Mouse (Mus musculus): Measurements from ENCODE around the gene Igf2bp3.

Gene Igf2bp3

GRCm38 (mm10) chr6:49132352-49133090, 82.2 kb downstream of the Igf2bp3 start:
- DNase-seq (ENCODE audit: low read depth, low spot score): no peak

GRCm38 (mm10) chr6:49131855-49132254, 82.9 kb downstream of the Igf2bp3 start:
- DNase-seq (ENCODE audit: low read depth, low spot score): no peak

- DNase-seq (ENCODE audit: low read depth, low spot score): no peak
Measured at GRCm38 (mm10) chr6:49130328-49130727, 84.4 kb downstream of the Igf2bp3 start.

- no peak for DNase-seq (ENCODE audit: low read depth, low spot score)
Measured at GRCm38 (mm10) chr6:49120370-49120769, 94.4 kb downstream of the Igf2bp3 start.

- no peak for DNase-seq (ENCODE audit: low read depth, low spot score)
Measured at GRCm38 (mm10) chr6:49119462-49120135, 95.2 kb downstream of the Igf2bp3 start.

- no peak for DNase-seq (ENCODE audit: low read depth, low spot score)
Measured at GRCm38 (mm10) chr6:49118446-49118845, 96.3 kb downstream of the Igf2bp3 start.

- no peak for DNase-seq (ENCODE audit: low read depth, low spot score)
Measured at GRCm38 (mm10) chr6:49116241-49116640, 98.5 kb downstream of the Igf2bp3 start.

GRCm38 (mm10) chr6:49115550-49115949, 99.2 kb downstream of the Igf2bp3 start:
- no peak for DNase-seq (ENCODE audit: low read depth, low spot score)

- DNase-seq (ENCODE audit: low read depth, low spot score): no peak
Measured at GRCm38 (mm10) chr6:49114457-49114856, 100.3 kb downstream of the Igf2bp3 start.

- DNase-seq (ENCODE audit: low read depth, low spot score): no peak
Measured at GRCm38 (mm10) chr6:49113895-49114294, 100.9 kb downstream of the Igf2bp3 start.

- no peak for DNase-seq (ENCODE audit: low read depth, low spot score)
Measured at GRCm38 (mm10) chr6:49109196-49109595, 105.6 kb downstream of the Igf2bp3 start.

GRCm38 (mm10) chr6:49106746-49107500, 107.8 kb downstream of the Igf2bp3 start:
- DNase-seq (ENCODE audit: low read depth, low spot score): no peak

GRCm38 (mm10) chr6:49099086-49099485, 115.7 kb downstream of the Igf2bp3 start:
- DNase-seq (ENCODE audit: low read depth, low spot score): no peak

GRCm38 (mm10) chr6:49097596-49098110, 117.1 kb downstream of the Igf2bp3 start:
- DNase-seq (ENCODE audit: low read depth, low spot score): no peak

- DNase-seq (ENCODE audit: low read depth, low spot score): no peak
Measured at GRCm38 (mm10) chr6:49096933-49097461, 117.8 kb downstream of the Igf2bp3 start.

- DNase-seq (ENCODE audit: low read depth, low spot score): no peak
Measured at GRCm38 (mm10) chr6:49096421-49096820, 118.3 kb downstream of the Igf2bp3 start.

GRCm38 (mm10) chr6:49094968-49095367, 119.8 kb downstream of the Igf2bp3 start:
- no peak for DNase-seq (ENCODE audit: low read depth, low spot score)

GRCm38 (mm10) chr6:49083008-49083407, 131.7 kb downstream of the Igf2bp3 start:
- DNase-seq (ENCODE audit: low read depth, low spot score): no peak

- no peak for DNase-seq (ENCODE audit: low read depth, low spot score)
Measured at GRCm38 (mm10) chr6:49079313-49079712, 135.4 kb downstream of the Igf2bp3 start.

GRCm38 (mm10) chr6:49077894-49078293, 136.9 kb downstream of the Igf2bp3 start:
- DNase-seq (ENCODE audit: low read depth, low spot score): no peak

GRCm38 (mm10) chr6:49074117-49074490, 140.7 kb downstream of the Igf2bp3 start:
- no peak for DNase-seq (ENCODE audit: low read depth, low spot score)

Data from retina, postnatal 7 days (tissue).